Mouse (Mus musculus): ENCODE data around the gene Rps2.

The Rps2 gene

GRCm38 (mm10) chr17:24717943-24718342, at the start of gene Rps2, which contains the start of gene Rnf151:
Gene Rps2, plus strand, starts transcription at chr17:24718116.
Gene Rnf151, minus strand, starts transcription at chr17:24718063.
- WGBS = 69% methylated on average over 4 of the region's 4 CpGs

GRCm38 (mm10) chr17:24669214-24669544, 48.7 kb upstream of the Rps2 start:
- WGBS = 7% methylated on average over 15 of the region's 15 CpGs

GRCm38 (mm10) chr17:24669545-24670245, 48.2 kb upstream of the Rps2 start, which contains the start of gene Zfp598:
Gene Zfp598, plus strand, starts transcription at chr17:24669687.
- WGBS = under 1% methylated on average over 80 of the region's 80 CpGs

- 5% methylated on average over 8 of the region's 8 CpGs for WGBS
Observed at GRCm38 (mm10) chr17:24670246-24670844, 47.6 kb upstream of the Rps2 start.

- 73% methylated on average over 5 of the region's 5 CpGs for WGBS
Observed at GRCm38 (mm10) chr17:24671346-24671745, 46.6 kb upstream of the Rps2 start.

- 27% methylated on average over 5 of the region's 5 CpGs for WGBS
Observed at GRCm38 (mm10) chr17:24672141-24672540, 45.8 kb upstream of the Rps2 start.

- WGBS = 31% methylated on average over 7 of the region's 7 CpGs
Observed at GRCm38 (mm10) chr17:24674277-24674676, 43.6 kb upstream of the Rps2 start.

GRCm38 (mm10) chr17:24676187-24676586, 41.7 kb upstream of the Rps2 start:
- 50% methylated on average over 2 of the region's 2 CpGs for WGBS

- WGBS = 89% methylated on average over 5 of the region's 5 CpGs
Observed at GRCm38 (mm10) chr17:24676877-24677276, 41.0 kb upstream of the Rps2 start.

GRCm38 (mm10) chr17:24677500-24678080, 40.3 kb upstream of the Rps2 start:
- WGBS = 95% methylated on average over 24 of the region's 24 CpGs

GRCm38 (mm10) chr17:24686514-24686913, 31.4 kb upstream of the Rps2 start:
- 43% methylated on average over 16 of the region's 16 CpGs for WGBS

- WGBS = 7% methylated on average over 25 of the region's 25 CpGs
Observed at GRCm38 (mm10) chr17:24687146-24687595, 30.7 kb upstream of the Rps2 start.

GRCm38 (mm10) chr17:24687599-24687998, 30.3 kb upstream of the Rps2 start:
- WGBS = 22% methylated on average over 23 of the region's 23 CpGs

- WGBS = 1% methylated on average over 55 of the region's 55 CpGs
Observed at GRCm38 (mm10) chr17:24689251-24690081, 28.4 kb upstream of the Rps2 start, which contains the start of gene Syngr3. Gene Syngr3, minus strand, starts transcription at chr17:24689955.

GRCm38 (mm10) chr17:24692385-24692784, 25.5 kb upstream of the Rps2 start:
- 86% methylated on average over 5 of the region's 5 CpGs for WGBS

- WGBS = 8% methylated on average over 51 of the region's 51 CpGs
Observed at GRCm38 (mm10) chr17:24695326-24696010, 22.4 kb upstream of the Rps2 start.

GRCm38 (mm10) chr17:24696011-24696697, 21.8 kb upstream of the Rps2 start, which contains the start of the genes Gfer and Noxo1:
Gene Gfer, minus strand, starts transcription at chr17:24696156.
Gene Noxo1, plus strand, starts transcription at chr17:24696234.
- under 1% methylated on average over 74 of the region's 76 CpGs for WGBS

GRCm38 (mm10) chr17:24697985-24698384, 19.9 kb upstream of the Rps2 start:
- 15% methylated on average over 5 of the region's 5 CpGs for WGBS

- WGBS = 75% methylated on average over 9 of the region's 9 CpGs
Observed at GRCm38 (mm10) chr17:24698715-24699114, 19.2 kb upstream of the Rps2 start.

- 92% methylated on average over 2 of the region's 2 CpGs for WGBS
Observed at GRCm38 (mm10) chr17:24699473-24699872, 18.4 kb upstream of the Rps2 start.

GRCm38 (mm10) chr17:24701251-24701650, 16.7 kb upstream of the Rps2 start:
- WGBS = 94% methylated on average over 9 of the region's 9 CpGs
